Mouse (Mus musculus) lung, adult 2 months (tissue): ENCODE measurements at regions not wholly inside any gene's neighbourhood (a gene's known extent, or its start where the extent isn't known, plus 50 kb on each side); places are given as distances from the start of the nearest gene placed in this dataset.

Source experiments
- DNase-seq: peaks from one replicate; pipeline ENCODE4 v3.0.0; 2022
- H3K4me1 ChIP-seq: fragments of 200-500 bp; 2 replicates; pipeline ENCODE4 v1.6.1; 2011; ENCODE audit warnings: low read length; ENCODE audit not compliant: control insufficient read depth, insufficient read depth
- H3K4me3 ChIP-seq: fragments of 200-500 bp; replicated peaks from 2 replicates; pipeline ENCODE3; 2011; ENCODE audit warnings: low read depth, mild to moderate bottlenecking, control low read depth, low read length; ENCODE audit errors: extremely low read depth
- CTCF ChIP-seq: fragments of 200-500 bp; IDR thresholded peaks from 2 replicates; pipeline ENCODE4 v1.5.1; 2011; ENCODE audit warnings: mild to moderate bottlenecking, low read length, control low read depth; ENCODE audit not compliant: insufficient read depth
- POLR2A ChIP-seq: fragments of 200-500 bp; IDR thresholded peaks from 2 replicates; pipeline ENCODE4 v1.6.1; 2011; ENCODE audit warnings: low read depth, mild to moderate bottlenecking, control low read depth, low read length, borderline replicate concordance; ENCODE audit errors: extremely low read depth
- WGBS: fragments of 180-500 bp; shearing (Covaris S2); methylation state at CpG from one replicate; pipeline ENCODE4 v1.1.7; 2018; 5-methylcytosine and 5-hydroxymethylcytosine counted together

GRCm38 (mm10) chr14:25143051-25143450, 315.9 kb upstream of the Zmiz1 start:
- 71% methylated on average over 4 of the region's 4 CpGs for WGBS
- Histone ChIP-seq H3K4me1 (no peaks in the 10 kb centered on the region), H3K4me3 (no peak overlapping the region)
- TF ChIP-seq CTCF (no peak), POLR2A (no peak)
- no peak for DNase-seq

GRCm38 (mm10) chr14:25147731-25148130, 311.3 kb upstream of the Zmiz1 start:
- TF ChIP-seq POLR2A (no peak), CTCF (no peak)
- no peak for DNase-seq
- H3K4me1 ChIP-seq: no peaks in the 10 kb centered on the region
- WGBS: 88% methylated on average over 2 of the region's 2 CpGs
- no peak overlapping the region for H3K4me3 ChIP-seq

DNA sequence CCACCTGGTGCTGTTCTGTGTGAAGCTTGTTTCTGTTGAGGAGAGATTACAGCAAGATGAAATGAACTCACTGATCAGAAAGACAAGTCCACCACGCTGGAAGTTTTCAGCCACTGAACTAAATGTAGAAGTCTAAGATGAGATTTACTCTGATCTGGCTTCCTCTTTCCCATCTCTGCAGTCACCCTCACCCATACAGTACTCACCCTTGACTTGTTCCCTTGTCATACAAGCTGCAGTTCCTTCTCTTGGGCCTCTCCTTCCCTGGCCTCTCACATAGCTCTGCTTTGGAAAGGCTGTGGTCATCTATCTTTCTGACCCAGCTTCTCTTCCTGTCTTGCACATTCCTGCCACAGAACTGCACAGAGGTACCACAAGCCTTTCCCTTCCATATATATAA, 308.0 kb upstream of the Zmiz1 start:
- H3K4me1 ChIP-seq: no peaks in the 10 kb centered on the region
- DNase-seq: no peak
- no peak for TF ChIP-seq POLR2A
- no peak overlapping the region for H3K4me3 ChIP-seq
- 81% methylated on average over 1 of the region's 1 CpGs for WGBS

DNA sequence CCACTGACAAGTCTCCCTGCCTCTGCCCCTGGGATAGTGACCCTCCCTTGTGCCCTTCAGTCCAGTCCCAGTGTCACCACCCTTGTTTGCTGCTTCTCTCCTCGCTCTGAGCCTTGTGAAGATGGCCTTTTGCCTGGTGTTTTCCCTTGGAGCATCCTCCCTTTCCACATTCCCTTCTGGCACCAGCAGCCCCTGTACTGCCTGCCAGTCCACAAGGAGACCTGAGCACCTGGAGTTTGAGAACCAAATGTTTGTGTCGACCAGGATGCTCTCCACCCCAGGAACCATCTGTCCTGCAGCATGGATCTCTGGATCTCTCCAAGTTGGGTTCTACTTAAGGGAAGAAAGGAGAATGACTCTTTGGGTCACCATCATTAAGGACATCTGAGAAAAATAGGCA, 307.5 kb upstream of the Zmiz1 start:
- TF ChIP-seq POLR2A (no peak), CTCF (no peak)

GRCm38 (mm10) chr14:25153573-25153972, 305.4 kb upstream of the Zmiz1 start:
- no peak for DNase-seq
- 74% methylated on average over 4 of the region's 4 CpGs for whole genome bisulfite sequencing
- Histone ChIP-seq H3K4me1 (no peaks in the 10 kb centered on the region), H3K4me3 (no peak overlapping the region)
- TF ChIP-seq CTCF (no peak), POLR2A (no peak)

More for the DNA sequence above, 307.5 kb upstream of the Zmiz1 start:
- Histone ChIP-seq H3K4me1 (no peaks in the 10 kb centered on the region), H3K4me3 (no peak overlapping the region)
- WGBS: 74% methylated on average over 2 of the region's 2 CpGs
- DNase-seq: no peak

GRCm38 (mm10) chr14:25154180-25154579, 304.8 kb upstream of the Zmiz1 start:
- Histone ChIP-seq H3K4me1 (no peaks in the 10 kb centered on the region), H3K4me3 (no peak overlapping the region)
- no peak for TF ChIP-seq CTCF
- TF ChIP-seq POLR2A: no peak
- 76% methylated on average over 8 of the region's 8 CpGs for WGBS
- no peak for DNase-seq

DNA sequence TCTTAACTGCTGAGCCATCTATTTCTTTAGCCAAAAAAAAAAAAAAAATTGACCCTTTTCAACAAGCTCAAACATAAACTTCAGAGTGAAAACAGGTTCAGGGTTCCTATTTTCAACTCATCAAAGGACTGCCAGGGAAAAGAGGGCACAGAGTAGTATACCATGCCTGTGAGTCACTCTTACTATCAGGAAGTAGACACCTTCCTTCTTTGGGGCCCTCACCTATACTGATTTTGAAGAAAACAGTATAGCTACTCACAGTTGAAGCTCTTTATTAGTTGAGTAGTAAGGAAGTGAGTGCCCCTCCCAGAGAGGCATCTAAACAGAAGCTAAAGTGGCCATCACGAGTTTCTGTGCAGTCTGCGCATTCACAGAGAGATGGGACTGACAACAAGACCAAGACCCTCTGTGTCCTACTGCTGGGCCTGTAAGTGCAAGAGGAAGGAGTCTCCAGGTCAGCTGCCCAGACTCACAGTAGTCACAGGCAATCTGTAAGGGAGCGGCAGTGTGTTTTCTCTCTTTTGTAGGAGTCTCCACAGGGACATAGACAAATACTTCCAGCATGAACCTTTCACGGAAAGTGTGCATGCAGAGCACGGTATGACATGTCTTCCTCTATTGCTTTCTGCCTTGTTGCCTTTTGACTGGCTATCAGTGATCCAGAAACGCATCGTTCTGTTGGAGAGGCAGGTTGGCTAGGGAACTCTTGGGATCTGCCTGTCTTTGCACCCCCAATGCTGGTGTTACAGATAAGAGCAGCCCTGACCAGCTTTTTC, 303.8 kb upstream of the Zmiz1 start:
- DNase-seq: no peak
- H3K4me1 ChIP-seq: no peaks in the 10 kb centered on the region
- TF ChIP-seq CTCF (no peak), POLR2A (no peak)
- 68% methylated on average over 7 of the region's 7 CpGs for WGBS
- H3K4me3 ChIP-seq: no peak overlapping the region

- H3K4me1 ChIP-seq: no peaks in the 10 kb centered on the region
- 41% methylated on average over 9 of the region's 9 CpGs for WGBS
- TF ChIP-seq POLR2A (no peak), CTCF (no peak)
- DNase-seq: no peak
- no peak overlapping the region for H3K4me3 ChIP-seq
Measured at GRCm38 (mm10) chr14:25156171-25156570, 302.8 kb upstream of the Zmiz1 start.

DNA sequence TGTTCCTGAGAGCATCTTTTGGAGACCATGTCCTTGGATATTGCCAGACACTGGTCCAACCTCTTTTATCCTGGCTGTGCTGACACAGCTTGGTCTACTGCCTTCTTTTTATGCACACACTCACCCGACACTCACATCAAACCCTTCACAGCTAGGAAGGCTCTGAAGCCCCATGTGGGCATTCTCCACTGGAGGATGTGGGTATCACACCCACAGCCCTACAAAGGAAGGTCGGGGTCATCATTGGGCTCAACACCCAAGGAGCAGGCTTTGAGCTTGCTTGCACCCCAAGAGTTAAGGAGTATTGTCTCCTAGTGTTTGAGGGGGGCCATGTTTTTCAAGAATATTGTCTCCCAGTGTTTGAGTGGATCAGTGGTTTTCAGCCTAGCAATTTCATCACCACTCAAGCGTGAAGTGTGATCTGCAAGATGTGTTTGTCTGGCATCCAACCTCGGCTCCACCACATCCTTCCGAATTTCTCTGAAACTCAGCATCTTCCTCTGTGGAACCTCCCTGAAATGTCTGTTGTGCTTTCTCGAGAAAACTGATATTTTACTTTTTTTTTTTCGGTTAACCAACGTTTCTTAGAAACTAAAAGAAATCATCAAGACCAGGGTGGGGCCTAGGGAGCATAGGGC, 297.2 kb upstream of the Zmiz1 start:
- no peak for DNase-seq
- no peak for TF ChIP-seq CTCF
- H3K4me1 ChIP-seq: no peaks in the 10 kb centered on the region
- no peak overlapping the region for H3K4me3 ChIP-seq
- WGBS: 75% methylated on average over 8 of the region's 8 CpGs

GRCm38 (mm10) chr14:25166217-25166616, 292.8 kb upstream of the Zmiz1 start:
- no peaks in the 10 kb centered on the region for H3K4me1 ChIP-seq
- H3K4me3 ChIP-seq: no peak overlapping the region
- no peak for TF ChIP-seq CTCF
- no peak for TF ChIP-seq POLR2A
- DNase-seq: no peak
- 26% methylated on average over 1 of the region's 1 CpGs for WGBS
